Mouse (Mus musculus) myocyte (in vitro differentiated cells): Measurements from ENCODE around the gene Cbr1. TPM values are rescaled to one million over a fixed set of nuclear protein-coding genes. Genes with fewer than 3 reads are reported as not detected.
A peak's percentile ranks its signal among the peaks of the same experiment; 100 is the strongest.

ENCODE experiments used
- H3K27me3 ChIP-seq: one replicate; pipeline ENCODE4 v1.6.1; 2011; ENCODE audit not compliant: control insufficient read depth, insufficient read depth, insufficient read length
- H3K36me3 ChIP-seq: one replicate; pipeline ENCODE4 v1.6.1; 2011; ENCODE audit not compliant: control insufficient read depth, insufficient read depth
- H3K4me2 ChIP-seq: one replicate; pipeline ENCODE4 v1.6.1; 2011; ENCODE audit warnings: low read depth, control low read depth
- H3K4me3 ChIP-seq: one replicate; pipeline ENCODE4 v1.5.1; 2011; ENCODE audit warnings: mild to moderate bottlenecking, control low read depth, moderate library complexity
- H3K79me2 ChIP-seq: one replicate; pipeline ENCODE4 v1.6.1; 2011; ENCODE audit not compliant: control insufficient read depth, insufficient read depth
- H3ac ChIP-seq: one replicate; pipeline ENCODE4 v1.6.1; 2011; ENCODE audit not compliant: control insufficient read depth, insufficient read length
- CEBPB ChIP-seq: IDR thresholded peaks from 2 replicates; pipeline ENCODE4 v1.6.1; 2011; ENCODE audit warnings: mild to moderate bottlenecking, moderate library complexity; ENCODE audit not compliant: poor library complexity, insufficient read depth, severe bottlenecking
- E2F4 ChIP-seq: IDR thresholded peaks from one replicate; pipeline ENCODE4 v1.6.1; 2011; ENCODE audit warnings: mild to moderate bottlenecking, control low read depth, moderate library complexity; ENCODE audit not compliant: insufficient read depth
- MAX ChIP-seq: IDR thresholded peaks from one replicate; pipeline ENCODE4 v1.6.1; 2011; ENCODE audit warnings: low read depth, mild to moderate bottlenecking, control low read depth
- MYOD1 ChIP-seq, 3 experiments: IDR thresholded peaks; one replicate each; pipeline ENCODE4 v1.6.1; 2011; ENCODE audit warnings: control low read depth in 2 of 3, low read depth in 2 of 3, mild to moderate bottlenecking in 2 of 3, moderate library complexity in 1 of 3; ENCODE audit not compliant: insufficient read length in 2 of 3, control insufficient read depth in 1 of 3
- MYOG ChIP-seq, 3 experiments: IDR thresholded peaks; one replicate each; pipeline ENCODE4 v1.6.1; 2011; ENCODE audit warnings: control low read depth in 2 of 3, low read depth in 2 of 3, mild to moderate bottlenecking in 2 of 3; ENCODE audit not compliant: insufficient read length in 2 of 3, control insufficient read depth in 1 of 3, insufficient read depth in 1 of 3
- POLR2A ChIP-seq: IDR thresholded peaks from one replicate; pipeline ENCODE4 v1.6.1; 2011; ENCODE audit warnings: low read depth, mild to moderate bottlenecking, control low read depth, moderate library complexity; ENCODE audit not compliant: insufficient read length
- POLR2AphosphoS2 ChIP-seq: IDR thresholded peaks from one replicate; pipeline ENCODE4 v1.6.1; 2011; ENCODE audit warnings: low read depth, control low read depth; ENCODE audit not compliant: insufficient read length
- REST ChIP-seq: IDR thresholded peaks from one replicate; pipeline ENCODE4 v1.6.1; 2011; ENCODE audit warnings: mild to moderate bottlenecking, control low read depth, moderate library complexity; ENCODE audit not compliant: insufficient read depth, insufficient read length
- SRF ChIP-seq: IDR thresholded peaks from one replicate; pipeline ENCODE4 v1.6.1; 2011; ENCODE audit warnings: low read depth; ENCODE audit not compliant: control insufficient read depth, insufficient read length
- TCF12 ChIP-seq: IDR thresholded peaks from one replicate; pipeline ENCODE4 v1.6.1; 2011; ENCODE audit warnings: mild to moderate bottlenecking, control low read depth; ENCODE audit not compliant: poor library complexity, insufficient read depth, severe bottlenecking
- TCF3 ChIP-seq: IDR thresholded peaks from one replicate; pipeline ENCODE4 v1.6.1; 2011; ENCODE audit warnings: low read depth, control low read depth; ENCODE audit not compliant: insufficient read length
- USF1 ChIP-seq: IDR thresholded peaks from one replicate; pipeline ENCODE4 v1.6.1; 2011; ENCODE audit warnings: low read depth, mild to moderate bottlenecking, control low read depth, moderate library complexity
- polyA plus RNA-seq: library from polyadenylated mRNA; unstranded; fragments of >200 nt; fragmentation: generic; extraction: Trizol; gene quantifications from one replicate; pipeline ENCODE4 v1.2.1, GENCODE M21; 2012; ENCODE audit warnings: missing spikeins

The Cbr1 gene
- polyA plus RNA-seq, 1 experiment: 19.9 TPM

DNA sequence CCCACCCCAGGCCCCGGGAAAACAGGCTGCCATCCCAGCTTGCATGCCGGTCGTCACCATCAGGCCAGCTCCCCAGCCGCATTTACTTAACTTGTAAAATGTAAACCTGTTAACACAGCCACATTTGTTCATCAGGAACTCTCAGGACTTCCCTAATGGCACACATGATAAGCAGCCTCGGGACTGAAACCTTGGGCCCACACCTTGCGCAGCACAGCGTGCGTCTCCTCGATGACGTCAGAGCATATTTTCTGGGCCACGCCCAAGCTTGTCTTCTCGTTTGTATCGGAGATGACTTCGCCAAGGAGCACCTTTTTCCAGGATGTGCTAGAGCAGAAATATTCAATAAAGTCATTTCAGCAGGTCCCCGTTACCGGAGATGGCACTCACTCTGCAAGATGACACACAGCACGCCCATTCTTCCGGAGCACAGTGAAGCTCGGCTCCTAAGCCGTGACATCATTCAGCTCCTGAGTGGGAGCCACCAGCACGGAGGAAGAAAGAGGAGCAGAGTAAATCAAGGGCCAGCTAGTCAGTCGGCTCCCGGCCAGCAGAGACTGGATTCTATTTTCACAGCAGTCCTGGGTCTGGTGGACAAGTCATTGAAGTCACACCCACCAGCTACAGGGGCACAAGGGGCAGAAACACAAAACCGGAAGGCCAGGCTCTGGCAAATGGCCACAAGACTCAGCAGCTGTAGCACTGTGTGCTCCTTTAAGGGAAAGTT lies 20.5 kb upstream of the Cbr1 start:
- TF ChIP-seq MAX (no peak), USF1 (no peak), E2F4 (no peak), MYOG (IDR thresholded peaks at IDR 0.05; ENCODE audit: control insufficient read depth in 1 of 3, insufficient read depth in 1 of 3, insufficient read length in 2 of 3, low read depth in 2 of 3) (peak in 1 of 3 experiments; percentile 21), MYOD1 (IDR thresholded peaks at IDR 0.05; ENCODE audit: control insufficient read depth in 1 of 3, insufficient read length in 2 of 3, low read depth in 2 of 3) (peak in 1 of 3 experiments; percentile 52), POLR2A (no peak), CEBPB (no peak), REST (no peak)
- Histone ChIP-seq H3K4me3 (no peak overlapping the region), H3K4me2 (no peak overlapping the region), H3K36me3 (no peaks in the 10 kb centered on the region), H3K79me2 (no peaks in the 10 kb centered on the region), H3ac (no peak overlapping the region), H3K27me3 (no peaks in the 10 kb centered on the region)

DNA sequence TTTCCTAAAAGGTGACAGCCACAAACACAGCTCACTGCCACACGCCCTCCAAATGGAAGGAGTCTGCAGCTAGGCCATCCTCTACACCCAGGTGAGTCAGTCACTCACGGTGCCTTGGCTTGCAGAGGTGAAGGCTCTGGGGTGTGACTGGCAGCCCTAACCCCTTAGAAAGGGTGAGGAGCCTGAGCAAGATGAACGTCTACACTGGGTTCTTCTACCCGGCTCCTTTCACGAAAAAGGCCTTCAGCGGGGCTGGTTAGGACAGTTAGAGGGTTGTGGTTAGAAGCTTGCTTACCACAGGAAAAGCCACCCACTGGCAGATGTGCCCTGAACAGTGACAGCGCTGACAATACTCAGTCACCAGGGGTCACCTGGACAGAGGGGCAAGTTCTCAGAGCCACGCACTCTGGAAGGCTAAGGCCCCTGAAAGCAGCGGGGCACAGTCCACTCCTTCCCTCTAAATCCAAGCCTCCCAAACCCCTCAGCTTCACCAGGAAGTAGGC lies 19.9 kb upstream of the Cbr1 start:
- H3ac ChIP-seq: no peak overlapping the region
- H3K36me3 ChIP-seq: no peaks in the 10 kb centered on the region
- H3K4me2 ChIP-seq: no peak overlapping the region

DNA sequence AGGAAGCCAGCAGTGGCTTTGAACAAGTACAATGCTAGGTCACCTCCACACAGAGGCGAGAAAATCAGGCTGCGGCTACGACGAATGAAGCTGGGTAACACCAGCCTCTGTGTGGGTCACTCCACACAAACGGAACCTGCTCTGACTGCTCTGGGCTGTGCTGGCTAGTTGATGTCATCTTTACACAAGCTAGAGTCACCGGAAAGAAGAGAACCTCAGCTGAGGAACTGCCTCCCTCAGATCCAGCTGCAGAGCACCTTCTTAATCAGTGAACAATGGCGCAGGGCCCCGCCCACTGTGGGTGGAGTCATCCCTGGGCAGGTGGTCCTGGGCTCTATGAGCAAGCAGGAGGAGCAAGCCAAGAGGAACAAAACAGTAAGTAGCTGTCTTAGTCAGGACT lies 19.3 kb upstream of the Cbr1 start:
- Histone ChIP-seq H3K79me2 (no peaks in the 10 kb centered on the region), H3K4me2 (no peak overlapping the region), H3ac (no peak overlapping the region), H3K27me3 (no peaks in the 10 kb centered on the region), H3K4me3 (no peak overlapping the region), H3K36me3 (no peaks in the 10 kb centered on the region)
- TF ChIP-seq E2F4 (no peak), TCF12 (no peak), MYOG (IDR thresholded peaks at IDR 0.05; ENCODE audit: control insufficient read depth in 1 of 3, insufficient read depth in 1 of 3, insufficient read length in 2 of 3, low read depth in 2 of 3) (no peak), SRF (no peak), TCF3 (no peak), POLR2AphosphoS2 (no peak), MAX (no peak)

More for the DNA sequence above, 19.9 kb upstream of the Cbr1 start:
- no peak for TF ChIP-seq E2F4
- no peak for TF ChIP-seq USF1
- no peak for TF ChIP-seq SRF
- TF ChIP-seq POLR2A: no peak
- no peak for TF ChIP-seq TCF3
- no peak for TF ChIP-seq CEBPB
- TF ChIP-seq TCF12: no peak
- no peaks in the 10 kb centered on the region for H3K27me3 ChIP-seq
- no peaks in the 10 kb centered on the region for H3K79me2 ChIP-seq
- H3K4me3 ChIP-seq: no peak overlapping the region

DNA sequence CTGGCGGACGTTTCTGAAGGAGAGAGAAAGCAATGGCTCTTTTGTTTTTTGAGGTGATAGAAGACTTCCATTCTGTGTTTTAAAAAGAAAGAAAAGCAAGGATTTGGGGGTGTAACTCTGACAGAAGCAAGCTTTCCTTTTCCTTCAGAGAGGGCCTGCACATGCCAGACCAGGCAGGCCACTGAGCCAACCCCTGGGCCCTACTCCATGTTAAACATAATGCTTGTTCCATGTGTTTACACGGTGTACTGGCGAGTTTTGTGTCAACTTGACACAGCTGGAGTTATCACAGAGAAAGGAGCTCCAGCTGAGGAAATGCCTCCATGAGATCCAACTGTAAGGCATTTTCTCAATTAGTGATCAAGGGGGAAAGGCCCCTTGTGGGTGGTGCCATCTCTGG lies 17.4 kb upstream of the Cbr1 start:
- no peaks in the 10 kb centered on the region for H3K79me2 ChIP-seq
- no peak overlapping the region for H3K4me2 ChIP-seq
- peaks cover 4% of the 10 kb centered on the region for H3K36me3 ChIP-seq
- H3K27me3 ChIP-seq: no peaks in the 10 kb centered on the region
- no peak overlapping the region for H3ac ChIP-seq
- TF ChIP-seq MYOG (IDR thresholded peaks at IDR 0.05; ENCODE audit: control insufficient read depth in 1 of 3, insufficient read depth in 1 of 3, insufficient read length in 2 of 3, low read depth in 2 of 3) (no peak), POLR2A (no peak), REST (no peak), USF1 (no peak), SRF (no peak), MYOD1 (IDR thresholded peaks at IDR 0.05; ENCODE audit: control insufficient read depth in 1 of 3, insufficient read length in 2 of 3, low read depth in 2 of 3) (no peak), TCF3 (no peak)
- H3K4me3 ChIP-seq: no peak overlapping the region

GRCm38 (mm10) chr16:93590915-93591314 lies 14.7 kb upstream of the Cbr1 start:
- Histone ChIP-seq H3K36me3 (peaks cover 4% of the 10 kb centered on the region), H3ac (no peak overlapping the region), H3K4me2 (no peak overlapping the region), H3K79me2 (no peaks in the 10 kb centered on the region), H3K4me3 (no peak overlapping the region), H3K27me3 (no peaks in the 10 kb centered on the region)
- no peak for TF ChIP-seq REST
- no peak for TF ChIP-seq MYOG (IDR thresholded peaks at IDR 0.05; ENCODE audit: control insufficient read depth in 1 of 3, insufficient read depth in 1 of 3, insufficient read length in 2 of 3, low read depth in 2 of 3)
- TF ChIP-seq MAX: no peak
- no peak for TF ChIP-seq TCF12
- no peak for TF ChIP-seq E2F4
- TF ChIP-seq POLR2AphosphoS2: no peak
- no peak for TF ChIP-seq SRF
- TF ChIP-seq TCF3: no peak
- TF ChIP-seq USF1: no peak
- no peak for TF ChIP-seq MYOD1 (IDR thresholded peaks at IDR 0.05; ENCODE audit: control insufficient read depth in 1 of 3, insufficient read length in 2 of 3, low read depth in 2 of 3)
